Mouse (Mus musculus): ENCODE data around the gene Tdrd7.

DNA sequence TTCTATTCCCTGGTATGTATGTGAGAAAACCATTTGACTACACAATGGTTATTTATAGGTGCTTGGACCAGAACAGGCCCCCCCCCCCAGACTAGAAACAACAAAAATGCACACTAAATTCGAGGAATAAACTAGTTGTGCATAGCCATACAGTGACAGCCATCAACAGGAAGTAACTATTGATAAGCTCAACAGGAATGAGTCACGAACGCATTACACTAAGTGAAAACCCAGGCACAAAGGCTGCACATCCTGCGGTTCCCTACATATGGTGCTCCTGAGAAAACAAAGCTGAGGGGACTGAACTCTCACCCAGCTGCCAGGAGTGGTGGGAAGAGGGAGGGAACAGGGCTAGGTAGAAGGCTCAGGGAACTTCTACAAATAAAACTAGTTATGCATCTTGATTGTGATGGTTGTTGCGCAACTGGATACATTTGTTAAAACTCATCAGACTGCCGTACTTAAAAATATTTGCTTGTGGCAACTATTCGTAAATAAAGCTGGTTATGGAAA is 5.0 kb downstream of the Tdrd7 start:
- TF ChIP-seq CHD2 (IDR thresholded peaks at IDR 0.05; ENCODE audit: low read depth, low read length) (no peak), HCFC1 (IDR thresholded peaks at IDR 0.05; ENCODE audit: borderline replicate concordance, insufficient read depth, low read length) (no peak)
